Mouse (Mus musculus) ES-E14 (cell line): Measurements from ENCODE around the gene Selenot. TPM values are rescaled to one million over a fixed set of nuclear protein-coding genes. Genes with fewer than 3 reads are reported as not detected.
A peak's percentile ranks its signal among the peaks of the same experiment; 100 is the strongest.

Experiments used
- DNase-seq: peaks from one replicate; pipeline ENCODE4 v3.0.0-alpha.2; 2013; ENCODE audit warnings: low read depth, low spot score
- H3K27ac ChIP-seq: 2 replicates; pipeline ENCODE4 v1.5.1; 2012; ENCODE audit warnings: low read depth, mild to moderate bottlenecking, low read length, moderate library complexity, mixed read lengths; ENCODE audit not compliant: poor library complexity, insufficient read depth, severe bottlenecking
- H3K36me3 ChIP-seq: 2 replicates; pipeline ENCODE4 v1.6.1; 2012; ENCODE audit warnings: mild to moderate bottlenecking, low read length, moderate library complexity, mixed read lengths; ENCODE audit not compliant: control insufficient read depth, poor library complexity, insufficient read depth, severe bottlenecking
- H3K4me1 ChIP-seq, 2 experiments: fragments of 150-350 bp in 1 of 2; sonication (generic) in 1 of 2; 2 replicates each; pipeline ENCODE4 v1.6.1; 2012; ENCODE audit warnings: low read length in 2 of 2, mild to moderate bottlenecking in 1 of 2, mixed read lengths in 1 of 2; ENCODE audit not compliant: control insufficient read depth in 2 of 2, insufficient read depth in 2 of 2, poor library complexity in 1 of 2
- H3K4me3 ChIP-seq, 2 experiments: fragments of 150-350 bp in 1 of 2; sonication (generic) in 1 of 2; 2 replicates each; pipeline ENCODE4 v1.5.1; 2012; ENCODE audit warnings: low read length in 2 of 2, low read depth in 1 of 2, mild to moderate bottlenecking in 1 of 2, mixed read lengths in 1 of 2; ENCODE audit not compliant: insufficient read depth in 1 of 2, poor library complexity in 1 of 2, severe bottlenecking in 1 of 2
- H3K9ac ChIP-seq: 2 replicates; pipeline ENCODE4 v1.6.1; 2012; ENCODE audit warnings: low read depth, mild to moderate bottlenecking, low read length, mixed read lengths; ENCODE audit not compliant: poor library complexity, insufficient read depth, severe bottlenecking
- H3K9me3 ChIP-seq: fragments of 150-350 bp; sonication (generic); 2 replicates; pipeline ENCODE4 v1.6.1; 2012; ENCODE audit warnings: low read depth, mild to moderate bottlenecking, low read length; ENCODE audit not compliant: control insufficient read depth, insufficient read depth
- CHD2 ChIP-seq: IDR thresholded peaks from 2 replicates; pipeline ENCODE4 v1.6.1; 2014; ENCODE audit warnings: mild to moderate bottlenecking, low read depth, low read length, inconsistent platforms
- HCFC1 ChIP-seq: IDR thresholded peaks from 2 replicates; pipeline ENCODE4 v1.6.1; 2012; ENCODE audit warnings: low read length, inconsistent platforms, borderline replicate concordance; ENCODE audit not compliant: insufficient read depth
- MAFK ChIP-seq: IDR thresholded peaks from 2 replicates; pipeline ENCODE4 v1.6.1; 2014; ENCODE audit warnings: mild to moderate bottlenecking, low read depth, low read length, inconsistent platforms; ENCODE audit not compliant: insufficient read depth
- ZC3H11A ChIP-seq: IDR thresholded peaks from 2 replicates; pipeline ENCODE4 v1.6.1; 2012; ENCODE audit warnings: low read depth, mild to moderate bottlenecking, inconsistent platforms, low read length, borderline replicate concordance
- ZNF384 ChIP-seq: IDR thresholded peaks from 2 replicates; pipeline ENCODE4 v1.6.1; 2012; ENCODE audit warnings: low read depth, low read length, inconsistent platforms
- in situ Hi-C, 2 experiments: fragments of 600-800 bp; cut with MboI; formaldehyde crosslinking; loops; one replicate each; pipeline ENCODE4 v1.15.1; 2025; ENCODE audit warnings: low sequenced_read_pairs in 2 of 2, inconsistent platforms in 1 of 2; ENCODE audit not compliant: unreplicated experiment in 2 of 2
- total RNA-seq: library from RNA; depleted of rRNA; stranded (reverse); fragments of 300-350 nt; gene quantifications from 2 replicates; pipeline ENCODE4 v1.2.3, GENCODE M21; 2012; rRNA removed

Gene Selenot
- total RNA-seq, result 156 and 184 TPM in 2 replicates

DNA sequence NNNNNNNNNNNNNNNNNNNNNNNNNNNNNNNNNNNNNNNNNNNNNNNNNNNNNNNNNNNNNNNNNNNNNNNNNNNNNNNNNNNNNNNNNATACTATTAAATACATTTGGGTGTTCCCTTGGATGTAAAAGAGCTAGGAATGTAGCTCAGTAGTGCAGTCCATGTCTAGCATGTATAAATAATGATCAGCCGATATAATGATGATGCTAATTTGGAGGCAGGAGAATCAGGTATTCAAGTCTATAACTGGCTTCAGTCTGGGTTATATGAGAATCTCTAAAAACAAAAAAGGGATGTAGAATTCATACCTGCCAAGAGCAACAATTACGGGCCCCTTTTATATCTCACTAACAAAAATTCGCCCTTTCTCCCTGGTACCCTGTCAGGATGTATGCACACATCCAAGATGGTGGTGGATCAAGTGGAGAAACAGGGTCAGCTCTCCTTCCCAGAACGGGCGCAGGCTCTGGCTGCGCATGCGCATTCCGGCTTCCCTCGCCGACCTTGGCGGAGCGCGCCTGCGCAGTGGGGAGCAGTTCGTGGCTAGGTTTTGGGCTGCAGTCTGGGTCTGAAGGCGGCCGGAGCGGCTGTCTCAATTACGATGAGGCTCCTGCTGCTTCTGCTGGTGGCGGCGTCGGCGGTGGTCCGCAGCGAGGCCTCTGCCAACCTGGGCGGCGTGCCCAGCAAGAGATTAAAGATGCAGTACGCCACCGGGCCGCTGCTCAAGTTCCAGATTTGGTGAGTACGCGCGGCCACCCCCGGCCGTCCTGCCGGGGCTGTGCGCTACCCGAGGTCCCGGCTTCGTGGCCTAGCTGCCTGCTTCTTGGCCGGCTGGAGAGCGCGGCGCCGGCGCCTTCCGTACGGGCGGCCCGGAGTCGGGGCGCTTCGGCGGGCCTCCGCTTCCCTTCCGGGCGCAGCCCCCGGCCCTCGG lies at the start of gene Selenot:
Selenot (plus strand) TSS at position 500 of the 930 bp plus-strand sequence.
- Histone ChIP-seq H3K4me3 (peak within 1 kb of the TSS; percentile 67 to 82), H3K4me1 (peaks cover 2 to 5% of the 10 kb centered on the region in 2 experiments; a peak in 3 of 4 replicates), H3K27ac (peak within 1 kb of the TSS; percentile 86), H3K36me3 (peaks cover 4% of the 10 kb centered on the region; the same call in 1 of the 2 replicates), H3K9me3 (no peaks in the 10 kb centered on the region), H3K9ac (peak within 1 kb of the TSS; percentile 93)
- in situ Hi-C loops, result no loop called here
- peak; percentile 91 for DNase-seq
- no peak for TF ChIP-seq ZNF384
- no peak for TF ChIP-seq ZC3H11A
- TF ChIP-seq CHD2, result no peak
- no peak for TF ChIP-seq HCFC1
- no peak for TF ChIP-seq MAFK

DNA sequence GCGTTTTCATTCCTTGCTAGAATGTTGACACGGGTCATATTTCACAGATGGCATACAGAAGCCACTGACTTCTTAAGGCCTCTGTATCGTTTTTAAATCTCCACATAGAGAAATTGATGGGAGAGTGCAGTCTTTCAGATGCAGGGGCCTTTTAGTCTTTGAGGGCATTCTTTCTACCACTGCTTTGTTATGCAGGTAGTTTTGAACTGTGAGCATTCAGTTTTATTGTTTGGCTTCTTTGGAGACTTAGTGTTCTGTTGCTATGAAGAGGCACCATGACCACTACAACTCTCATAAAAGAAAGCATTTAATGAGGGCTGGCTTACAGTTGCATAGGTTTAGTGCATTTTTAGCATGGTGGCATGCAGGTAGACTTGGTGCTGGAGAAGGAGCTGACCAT lies 39.9 kb upstream of the Selenot start:
- Histone ChIP-seq H3K4me1 (no peaks in the 10 kb centered on the region; a peak in 1 of 4 replicates), H3K9me3 (no peaks in the 10 kb centered on the region), H3K9ac (no peak overlapping the region), H3K4me3 (no peak overlapping the region), H3K36me3 (peaks cover 11% of the 10 kb centered on the region), H3K27ac (no peak overlapping the region)
- DNase-seq, result no peak
- in situ Hi-C loops, result no loop called here
- no peak for TF ChIP-seq ZC3H11A
- TF ChIP-seq CHD2, result no peak
- no peak for TF ChIP-seq ZNF384
- TF ChIP-seq HCFC1, result no peak
- no peak for TF ChIP-seq MAFK

- in situ Hi-C loops, result no loop called here
- Histone ChIP-seq H3K27ac (no peak overlapping the region), H3K9me3 (no peaks in the 10 kb centered on the region), H3K4me3 (no peak overlapping the region), H3K9ac (no peak overlapping the region), H3K4me1 (peaks cover 0 to 11% of the 10 kb centered on the region in 2 experiments; a peak in 2 of 4 replicates), H3K36me3 (peaks cover 29% of the 10 kb centered on the region)
- no peak for DNase-seq
- TF ChIP-seq MAFK (no peak), ZNF384 (no peak), HCFC1 (no peak), CHD2 (no peak), ZC3H11A (no peak)
These were observed 24.2 kb upstream of the Selenot start for GRCm38 (mm10) chr3:58552001-58552811.

DNA sequence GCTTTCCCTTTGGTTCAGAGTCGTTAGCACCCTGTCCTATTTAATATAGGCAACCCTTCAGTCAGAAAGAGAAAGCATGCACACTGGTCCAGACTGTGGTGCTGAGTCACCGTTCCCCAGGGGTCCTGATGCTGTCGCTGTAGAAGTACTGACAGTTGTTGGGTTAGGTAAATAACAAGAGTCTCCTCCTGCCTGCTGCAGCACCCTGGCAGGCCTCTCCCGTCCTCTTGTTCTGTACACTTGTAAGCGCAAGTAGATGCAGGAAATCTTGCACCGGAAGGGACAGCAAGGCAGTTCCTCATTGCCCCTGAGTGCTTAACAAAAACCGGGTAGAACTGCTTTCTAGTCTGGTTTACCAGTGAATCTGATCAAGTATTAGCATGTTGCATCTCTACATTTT lies 19.8 kb upstream of the Selenot start:
- in situ Hi-C loops, result no loop called here
- Histone ChIP-seq H3K9me3 (no peaks in the 10 kb centered on the region), H3K27ac (peak overlapping the region; percentile 63), H3K36me3 (peaks cover 25% of the 10 kb centered on the region), H3K9ac (no peak overlapping the region), H3K4me1 (peaks cover 0 to 15% of the 10 kb centered on the region in 2 experiments; a peak in 2 of 4 replicates), H3K4me3 (no peak overlapping the region)
- no peak for DNase-seq
- TF ChIP-seq HCFC1, result no peak
- TF ChIP-seq ZC3H11A, result no peak
- no peak for TF ChIP-seq ZNF384
- peak; percentile 75 for TF ChIP-seq MAFK
- TF ChIP-seq CHD2, result no peak
